ENCODE assay signal across 8 mouse cellular contexts in genomic region chr2:20672803-20673603, GRCm38 (mm10).
DNase-seq lines count a peak whose midpoint lies in the region; ATAC-seq and TF ChIP-seq lines count a peak whose summit lies in the region.

No protein-coding gene starts in this region.

- no peak overlapping the region for H3K9ac ChIP-seq in forebrain, embryonic 12.5 days
- H3K9ac ChIP-seq in hindbrain, postnatal 0 days (replicated peaks; ENCODE audit: low read length): no peak overlapping the region
- no peak overlapping the region for H3K9ac ChIP-seq in midbrain, embryonic 11.5 days (ENCODE audit: low read length)

- TF ChIP-seq POLR2A in testis, adult 2 months (IDR thresholded peaks at IDR 0.05; ENCODE audit: control insufficient read depth, low read depth, low read length): no peak

- H3K4me2 ChIP-seq in forebrain, embryonic 12.5 days: no peak overlapping the region
- H3K4me2 ChIP-seq in hindbrain, postnatal 0 days (ENCODE audit: low read depth, low read length): no peak overlapping the region
- no peak overlapping the region for H3K4me2 ChIP-seq in midbrain, embryonic 11.5 days

- H3K4me3 ChIP-seq in forebrain, embryonic 12.5 days (replicated peaks): no peak overlapping the region
- no peak overlapping the region for H3K4me3 ChIP-seq in hindbrain, postnatal 0 days (ENCODE audit: low read length)
- no peak overlapping the region for H3K4me3 ChIP-seq in midbrain, embryonic 11.5 days (ENCODE audit: low read depth, low read length)
- no peak overlapping the region for H3K4me3 ChIP-seq in testis, adult 2 months (ENCODE audit: control insufficient read depth, low read depth, low read length)

- H3K27ac ChIP-seq in forebrain, embryonic 12.5 days: no peak overlapping the region
- H3K27ac ChIP-seq in hindbrain, postnatal 0 days: no peak overlapping the region
- H3K27ac ChIP-seq in midbrain, embryonic 11.5 days (ENCODE audit: low read depth, low read length): no peak overlapping the region
- H3K27ac ChIP-seq in testis, adult 2 months (ENCODE audit: control insufficient read depth, insufficient read depth, low read depth, low read length): no peak overlapping the region

- no peaks in the 10 kb centered on the region for H3K9me3 ChIP-seq in forebrain, embryonic 12.5 days
- no peaks in the 10 kb centered on the region for H3K9me3 ChIP-seq in hindbrain, postnatal 0 days (ENCODE audit: low read length)
- no peaks in the 10 kb centered on the region for H3K9me3 ChIP-seq in midbrain, embryonic 11.5 days (ENCODE audit: control insufficient read depth, low read length)

- H3K4me1 ChIP-seq in forebrain, embryonic 12.5 days: no peaks in the 10 kb centered on the region
- no peaks in the 10 kb centered on the region for H3K4me1 ChIP-seq in hindbrain, postnatal 0 days (ENCODE audit: insufficient read depth, low read length)
- no peaks in the 10 kb centered on the region for H3K4me1 ChIP-seq in midbrain, embryonic 11.5 days (ENCODE audit: control insufficient read depth, insufficient read depth, low read length)
- H3K4me1 ChIP-seq in testis, adult 2 months (ENCODE audit: control insufficient read depth, insufficient read depth, low read length): no peaks in the 10 kb centered on the region

- TF ChIP-seq CTCF in hindbrain, postnatal 0 days (IDR thresholded peaks at IDR 0.05; ENCODE audit: low read depth): peak; percentile 93
- TF ChIP-seq CTCF in testis, adult 2 months (IDR thresholded peaks at IDR 0.05; ENCODE audit: control insufficient read depth, insufficient read depth, insufficient replicate concordance, low read depth, low read length): peak; percentile 11; the same call in 1 of the 2 replicates

- DNase-seq in adrenal gland, adult (ENCODE audit: inconsistent age in 2 of 2, low spot score in 1 of 2): peak; percentile 40 to 83
- DNase-seq in adrenal gland, postnatal 4 days (ENCODE audit: low spot score in 2 of 2): no peak
- DNase-seq in c-Kit-negative CD71-positive TER-119-positive erythroid progenitor cells, embryonic 14.5 days (ENCODE audit: low read depth, low spot score): peak; percentile 4
- DNase-seq in hindbrain, postnatal 0 days (ENCODE audit: low spot score): peak; percentile 81
- DNase-seq in left cerebral cortex, adult 11 months (ENCODE audit: low spot score): peak; percentile 44
- peak; percentile 89 for DNase-seq in midbrain, embryonic 11.5 days (ENCODE audit: low spot score, missing footprints)

- H3K27me3 ChIP-seq in forebrain, embryonic 12.5 days: no peaks in the 10 kb centered on the region
- no peaks in the 10 kb centered on the region for H3K27me3 ChIP-seq in hindbrain, postnatal 0 days (ENCODE audit: insufficient read depth, low read length)
- no peaks in the 10 kb centered on the region for H3K27me3 ChIP-seq in midbrain, embryonic 11.5 days (ENCODE audit: control insufficient read depth, insufficient read depth, low read length)
- H3K27me3 ChIP-seq in testis, adult 2 months (ENCODE audit: control insufficient read depth, insufficient read depth, low read length): no peaks in the 10 kb centered on the region

- 71% methylated on average over 9 of the region's 9 CpGs for WGBS in forebrain, embryonic 12.5 days
- WGBS in hindbrain, postnatal 0 days: 66% methylated on average over 9 of the region's 9 CpGs
- 74% methylated on average over 9 of the region's 9 CpGs for WGBS in midbrain, embryonic 11.5 days

- no peaks in the 10 kb centered on the region for H3K36me3 ChIP-seq in forebrain, embryonic 12.5 days (replicated peaks)
- no peaks in the 10 kb centered on the region for H3K36me3 ChIP-seq in hindbrain, postnatal 0 days (ENCODE audit: insufficient read depth, low read length)
- H3K36me3 ChIP-seq in midbrain, embryonic 11.5 days (ENCODE audit: control insufficient read depth, insufficient read depth, low read length): no peaks in the 10 kb centered on the region
- no peaks in the 10 kb centered on the region for H3K36me3 ChIP-seq in testis, adult 2 months (ENCODE audit: control insufficient read depth, insufficient read depth, low read length)

- ATAC-seq in forebrain, embryonic 12.5 days (ENCODE audit: low FRiP score): peak; percentile 46; the same call in 1 of the 2 replicates
- ATAC-seq in hindbrain, postnatal 0 days: no peak
- ATAC-seq in midbrain, embryonic 11.5 days (ENCODE audit: low FRiP score): peak; percentile 73; the same call in 1 of the 2 replicates

Comparison
In these comparisons a context has a peak if more than half of its experiments do, and no peak if none do; other contexts are left out.
1. DNase-seq: peak in adrenal gland, adult (2 of 2), c-Kit-negative CD71-positive TER-119-positive erythroid progenitor cells, embryonic 14.5 days (single experiment), hindbrain, postnatal 0 days (single experiment), left cerebral cortex, adult 11 months (single experiment) and midbrain, embryonic 11.5 days (single experiment); none in adrenal gland, postnatal 4 days (0 of 2).